Mouse (Mus musculus): ENCODE data around the gene Cldn15.

DNA sequence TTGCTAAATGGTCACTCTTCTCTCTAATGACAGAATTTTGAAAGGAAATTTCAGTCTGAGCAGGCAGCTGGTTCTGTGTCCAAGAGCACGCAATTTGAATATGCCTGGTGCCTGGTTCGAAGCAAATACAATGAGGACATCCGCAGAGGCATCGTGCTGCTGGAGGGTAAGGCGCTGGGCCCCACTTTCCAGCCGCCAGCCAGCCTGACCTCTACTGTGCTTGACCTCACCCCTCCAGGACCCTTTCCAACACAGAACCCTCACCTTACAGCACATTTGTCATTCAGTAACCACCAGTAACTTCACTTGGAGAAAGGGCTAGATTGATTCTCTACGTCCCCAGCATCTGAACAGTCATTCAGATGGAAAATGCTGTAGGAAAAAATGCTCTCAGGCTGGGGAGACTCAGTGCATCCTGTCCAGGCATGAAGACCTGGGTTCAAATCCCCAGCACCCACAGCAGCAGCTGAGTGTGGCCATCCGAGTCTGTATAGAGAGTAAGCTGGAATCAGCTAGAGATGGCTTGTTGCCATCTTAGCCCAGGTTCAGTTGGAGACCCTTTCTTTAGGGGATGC, 3.4 kb upstream of the Cldn15 start:
- TF ChIP-seq CTCF (IDR thresholded peaks at IDR 0.05; ENCODE audit: control insufficient read depth, insufficient read depth, insufficient read length) (no peak), MYOD1 (IDR thresholded peaks at IDR 0.05; ENCODE audit: control insufficient read depth, insufficient read length, low read depth) (no peak), USF1 (IDR thresholded peaks at IDR 0.05; ENCODE audit: low read depth) (no peak)

All from C2C12 (cell line).